ENCODE assay signal across 9 mouse cellular contexts in the genomic region with DNA sequence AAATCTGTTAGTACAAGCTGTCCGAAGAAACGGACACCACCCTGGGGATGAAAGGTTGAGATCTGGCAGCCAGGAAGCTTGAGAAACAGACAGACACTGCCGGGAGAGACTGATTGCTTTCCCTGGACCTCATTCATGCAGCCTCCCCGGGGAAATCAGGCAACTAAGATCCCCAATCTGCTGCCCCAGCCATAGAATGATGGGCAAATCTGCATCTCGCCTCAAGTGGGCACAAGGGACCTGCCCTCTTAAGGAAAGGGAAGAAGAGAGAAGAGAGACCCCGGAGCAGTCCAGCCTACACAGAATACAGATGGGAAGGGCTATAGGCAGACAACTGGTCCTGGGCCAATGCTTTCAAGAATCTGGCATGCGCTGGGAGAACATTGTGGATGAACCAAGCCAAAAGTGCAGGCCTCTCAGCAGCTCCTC. TPM values are rescaled to one million over a fixed set of nuclear protein-coding genes. Genes with fewer than 3 reads are reported as not detected.
DNase-seq lines count a peak whose midpoint lies in the region; ATAC-seq lines count a peak whose summit lies in the region.
"Had no signal": no experiment of that assay in that cellular context is flagged by ENCODE, and none has a peak within 500 bp of the region (broad histone marks: within the 10 kb centered on the region; RNA-seq: fewer than 3 reads in every experiment).

No protein-coding gene starts in this region.

- 0 out of 2 replicates have a peak overlapping the region, but pooled peaks have one; percentile 5 for H3K27ac ChIP-seq in midbrain, embryonic 12.5 days (replicated peaks)
- no peak overlapping the region for H3K27ac ChIP-seq in midbrain, embryonic 15.5 days
- H3K27ac ChIP-seq in heart, embryonic 12.5 days (ENCODE audit: poor library complexity, severe bottlenecking), result no peak overlapping the region

- WGBS in midbrain, embryonic 12.5 days, result 67% methylated on average over 7 of the region's 7 CpGs
- 48% methylated on average over 7 of the region's 7 CpGs for WGBS in midbrain, embryonic 15.5 days
- WGBS in heart, embryonic 12.5 days, result 63% methylated on average over 7 of the region's 7 CpGs

- no peaks in the 10 kb centered on the region; the same call in 1 of the 2 replicates for H3K4me1 ChIP-seq in midbrain, embryonic 12.5 days
- H3K4me1 ChIP-seq in midbrain, embryonic 15.5 days, result 0 out of 2 replicates have a peak, but pooled peaks cover 5% of the 10 kb centered on the region
- 0 out of 2 replicates have a peak, but pooled peaks cover 4% of the 10 kb centered on the region for H3K4me1 ChIP-seq in heart, embryonic 12.5 days (replicated peaks)

- no peaks in the 10 kb centered on the region for H3K27me3 ChIP-seq in midbrain, embryonic 12.5 days
- no peaks in the 10 kb centered on the region for H3K27me3 ChIP-seq in midbrain, embryonic 15.5 days (replicated peaks)
- no peaks in the 10 kb centered on the region for H3K27me3 ChIP-seq in heart, embryonic 12.5 days (replicated peaks)

- H3K4me2 ChIP-seq in midbrain, embryonic 12.5 days (replicated peaks), result no peak overlapping the region
- no peak overlapping the region for H3K4me2 ChIP-seq in midbrain, embryonic 15.5 days
- H3K4me2 ChIP-seq in heart, embryonic 12.5 days, result no peak overlapping the region

- H3K36me3 ChIP-seq in midbrain, embryonic 12.5 days, result no peaks in the 10 kb centered on the region
- H3K36me3 ChIP-seq in midbrain, embryonic 15.5 days (replicated peaks), result no peaks in the 10 kb centered on the region
- no peaks in the 10 kb centered on the region for H3K36me3 ChIP-seq in heart, embryonic 12.5 days

- H3K4me3 ChIP-seq in midbrain, embryonic 12.5 days, result no peak overlapping the region
- H3K4me3 ChIP-seq in midbrain, embryonic 15.5 days, result no peak overlapping the region
- H3K4me3 ChIP-seq in heart, embryonic 12.5 days, result no peak overlapping the region

- H3K9ac ChIP-seq in midbrain, embryonic 12.5 days (replicated peaks), result no peak overlapping the region
- H3K9ac ChIP-seq in midbrain, embryonic 15.5 days, result no peak overlapping the region
- H3K9ac ChIP-seq in heart, embryonic 12.5 days, result 0 out of 2 replicates have a peak overlapping the region, but pooled peaks have one; percentile 6

- H3K9me3 ChIP-seq in midbrain, embryonic 12.5 days, result no peaks in the 10 kb centered on the region
- H3K9me3 ChIP-seq in midbrain, embryonic 15.5 days, result no peaks in the 10 kb centered on the region
- H3K9me3 ChIP-seq in heart, embryonic 12.5 days (replicated peaks), result no peaks in the 10 kb centered on the region

- ATAC-seq in midbrain, embryonic 12.5 days (ENCODE audit: low FRiP score, low read depth), result 0 out of 2 replicates have a peak, but pooled peaks have one; percentile 34
- ATAC-seq in midbrain, embryonic 15.5 days (replicated peaks), result no peak
- ATAC-seq in heart, embryonic 12.5 days (ENCODE audit: insufficient number of reproducible peaks, low FRiP score), result no peak

- DNase-seq in adrenal gland, postnatal 10 days, result peak; percentile 41
- DNase-seq in adrenal gland, postnatal 4 days (ENCODE audit: low spot score in 2 of 2), result no peak
- peak; percentile 48 for DNase-seq in mesoderm, embryonic 11.5 days (ENCODE audit: low read depth, low spot score)
- DNase-seq in kidney, postnatal 36 days, result no peak
- DNase-seq in thymus, postnatal 25 days, result no peak

RNA-seq across cellular contexts. Expression of a gene that starts 37.4 kb away (rescaled TPM):
- total RNA-seq in adrenal gland, postnatal 10 days (2021), result 10 to 100 TPM; 28.3 to 29.8 TPM
- 10 to 100 TPM; 34.6 to 35.0 TPM for total RNA-seq in adrenal gland, postnatal 4 days (2021)
- polyA plus RNA-seq in midbrain, embryonic 12.5 days (2016; fragmentation: Nextera tagmentation; extraction: Ambion mirVana), result 41.4 and 42.5 TPM in 2 replicates
- polyA plus RNA-seq in midbrain, embryonic 15.5 days (2015; fragmentation: Nextera tagmentation; extraction: Ambion mirVana), result 32.8 and 33.8 TPM in 2 replicates
- 39.3 and 39.5 TPM in 2 replicates for polyA plus RNA-seq in heart, embryonic 12.5 days (2016; fragmentation: Nextera tagmentation; extraction: Ambion mirVana)

RNA-seq across cellular contexts. Expression of a gene that starts 44.0 kb away (rescaled TPM):
- not detected for total RNA-seq in adrenal gland, postnatal 10 days (2021)
- not detected for total RNA-seq in adrenal gland, postnatal 4 days (2021)
- polyA plus RNA-seq in midbrain, embryonic 12.5 days (2016; fragmentation: Nextera tagmentation; extraction: Ambion mirVana), result not detected in 2 replicates
- not detected in 2 replicates for polyA plus RNA-seq in midbrain, embryonic 15.5 days (2015; fragmentation: Nextera tagmentation; extraction: Ambion mirVana)
- not detected in 2 replicates for polyA plus RNA-seq in heart, embryonic 12.5 days (2016; fragmentation: Nextera tagmentation; extraction: Ambion mirVana)
- polyA plus RNA-seq: stomach, embryonic 14.5 days had no signal

Comparison
In these comparisons a context has a peak if more than half of its experiments do, and no peak if none do; other contexts are left out.
1. DNase-seq: peak in adrenal gland, postnatal 10 days (single experiment) and mesoderm, embryonic 11.5 days (single experiment); none in adrenal gland, postnatal 4 days (0 of 2), kidney, postnatal 36 days (0 of 2) and thymus, postnatal 25 days (single experiment).